Mouse (Mus musculus) layer of hippocampus, adult 9-10 months (tissue): Measurements from ENCODE around the gene Arhgap27.

Experiments used
- DNase-seq: peaks from one replicate; pipeline ENCODE4 v3.0.0; 2022; ENCODE audit warnings: low spot score

Arhgap27 gene

GRCm38 (mm10) chr11:103381505-103381904 lies 18.0 kb upstream of the Arhgap27 start:
- no peak for DNase-seq

GRCm38 (mm10) chr11:103380460-103380859 lies 17.0 kb upstream of the Arhgap27 start:
- no peak for DNase-seq

- DNase-seq = no peak
Observed at GRCm38 (mm10) chr11:103378341-103378740, 14.8 kb upstream of the Arhgap27 start.

- DNase-seq = no peak
Observed at GRCm38 (mm10) chr11:103375772-103376171, 12.3 kb upstream of the Arhgap27 start.

DNA sequence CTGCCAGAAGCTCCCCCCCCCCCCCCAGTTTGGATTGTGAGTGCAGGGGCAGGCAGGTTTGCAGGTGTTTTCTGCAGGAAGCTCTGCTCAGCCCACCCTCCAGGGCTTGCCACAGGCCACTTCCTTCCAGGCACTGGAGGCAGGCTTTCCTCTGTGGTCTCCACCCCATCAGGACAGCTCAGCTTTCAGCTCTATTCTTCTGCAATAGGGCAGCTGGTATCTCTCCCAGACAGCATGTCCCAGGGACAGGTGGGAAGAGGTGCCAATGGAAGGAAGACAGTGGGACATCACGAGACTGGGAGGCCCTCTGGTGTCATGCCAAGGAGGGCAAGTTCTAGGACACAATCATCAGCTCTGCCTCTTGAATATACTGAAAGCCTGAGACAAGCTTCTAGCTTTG lies 11.8 kb upstream of the Arhgap27 start:
- DNase-seq = no peak

DNA sequence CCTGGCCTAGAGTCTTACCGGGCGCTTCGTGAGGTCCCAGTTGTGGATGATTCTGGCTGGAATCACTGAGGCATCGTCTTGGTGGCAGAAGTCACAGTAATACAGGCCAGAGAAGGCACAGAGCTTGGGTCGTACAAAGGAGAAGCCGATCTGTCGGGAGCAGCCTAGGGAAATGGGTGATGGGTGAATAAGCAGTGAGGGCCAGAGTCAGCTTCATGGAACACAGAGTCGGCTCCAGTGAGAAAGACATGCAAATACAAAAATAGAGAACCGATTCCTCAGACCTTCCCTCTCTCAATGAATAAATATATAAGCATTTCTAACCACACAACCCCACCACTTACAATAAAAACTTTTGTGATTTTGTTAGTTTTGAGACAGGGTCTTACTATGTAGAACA lies 10.4 kb upstream of the Arhgap27 start:
- no peak for DNase-seq

DNA sequence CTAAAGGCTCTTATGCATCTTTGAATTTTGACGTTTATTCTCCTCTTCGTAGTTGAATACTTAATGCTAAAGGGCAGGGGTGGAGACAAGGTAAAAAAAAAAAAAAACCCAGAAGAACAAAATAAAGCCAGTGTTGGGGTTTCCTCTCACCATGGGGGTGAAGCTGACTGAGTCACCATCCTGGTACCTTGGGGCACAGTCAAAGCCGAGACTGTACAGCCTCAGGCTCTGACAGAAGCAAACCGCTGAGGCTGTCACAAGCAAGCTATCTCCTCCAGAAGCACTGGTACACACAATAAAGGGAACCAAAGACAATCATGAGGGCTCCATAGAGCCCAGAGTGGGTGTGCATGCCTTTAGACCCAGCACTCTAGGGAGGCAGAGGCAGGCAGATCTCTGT lies 9.1 kb upstream of the Arhgap27 start:
- DNase-seq = no peak

GRCm38 (mm10) chr11:103372068-103372467 lies 8.6 kb upstream of the Arhgap27 start:
- DNase-seq = no peak

GRCm38 (mm10) chr11:103371222-103371539 lies 7.7 kb upstream of the Arhgap27 start:
- no peak for DNase-seq

GRCm38 (mm10) chr11:103370397-103371221 lies 7.1 kb upstream of the Arhgap27 start:
- DNase-seq = no peak

DNA sequence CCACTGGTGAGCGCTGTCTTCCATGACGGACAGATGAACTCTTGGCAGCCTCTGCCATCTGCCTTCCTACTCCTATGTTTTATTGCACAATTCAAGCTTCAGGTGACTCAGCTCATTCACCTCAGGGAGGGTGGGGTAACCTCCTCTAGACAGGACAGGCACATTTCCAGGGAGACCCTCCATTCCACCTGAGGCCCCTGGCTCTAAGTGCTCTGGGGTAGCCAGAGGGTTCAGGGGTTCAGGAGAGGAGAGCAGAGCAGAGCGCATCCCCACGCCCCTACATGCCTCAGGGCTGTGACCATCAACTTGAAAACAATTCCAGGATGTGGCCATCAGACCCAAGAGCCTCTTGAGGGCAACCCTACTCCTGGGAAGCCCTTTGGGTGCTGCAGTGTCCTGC lies 2.0 kb upstream of the Arhgap27 start:
- no peak for DNase-seq

DNA sequence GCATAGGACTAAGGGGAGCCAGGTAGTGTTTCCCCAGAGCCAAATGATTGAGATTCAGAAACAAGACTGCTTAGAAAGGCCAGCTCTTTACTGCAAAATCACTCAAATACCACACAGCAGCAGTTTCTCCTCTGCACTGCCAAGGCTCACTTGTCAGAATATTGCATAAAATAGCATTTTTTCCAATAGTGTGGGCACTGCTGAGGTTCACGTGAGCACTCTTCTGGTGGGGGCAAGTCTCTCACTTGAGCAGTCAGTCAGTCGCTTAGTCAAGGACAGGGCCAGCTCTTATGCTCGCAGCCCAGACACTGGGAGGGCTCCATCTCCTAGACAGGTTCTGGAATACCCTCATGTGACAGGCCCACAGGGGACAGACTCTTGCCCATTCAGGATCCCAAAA lies 1.5 kb upstream of the Arhgap27 start:
- no peak for DNase-seq

- DNase-seq = no peak
Observed at GRCm38 (mm10) chr11:103364335-103364734, 843 bp upstream of the Arhgap27 start.

DNA sequence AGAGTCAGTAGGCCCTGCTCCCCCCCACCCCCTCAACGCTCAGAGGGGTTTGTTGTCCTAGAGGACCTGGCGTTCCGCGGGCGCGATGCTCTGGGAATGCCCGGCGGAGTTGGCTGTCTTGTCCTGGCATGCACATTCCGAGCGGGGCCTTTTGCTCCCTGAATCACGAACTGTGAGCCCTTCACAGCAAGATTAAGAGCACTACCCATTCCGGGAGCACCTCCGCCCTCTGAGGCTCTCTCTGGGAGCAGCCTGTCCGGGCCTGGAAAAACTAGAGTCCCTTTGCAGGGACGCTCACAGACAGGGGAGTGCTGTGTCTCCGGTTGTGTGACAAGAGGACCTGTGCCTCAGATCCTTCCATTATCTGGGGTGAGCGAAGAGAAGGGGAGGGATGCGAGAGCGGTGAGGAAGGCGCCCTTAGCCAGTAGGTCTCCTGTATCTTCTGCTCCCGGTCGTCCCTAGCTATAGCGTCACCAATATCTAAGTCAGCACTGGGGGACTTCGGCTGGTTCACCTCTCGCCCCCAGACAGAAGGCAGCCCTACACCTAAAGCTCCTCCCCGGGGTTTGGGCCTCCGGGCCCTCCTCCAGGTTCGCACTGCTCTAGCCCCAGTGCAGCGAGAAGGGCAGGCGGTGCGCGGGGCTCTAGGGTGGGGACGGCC lies 841 bp downstream of the Arhgap27 start:
- DNase-seq = no peak

DNA sequence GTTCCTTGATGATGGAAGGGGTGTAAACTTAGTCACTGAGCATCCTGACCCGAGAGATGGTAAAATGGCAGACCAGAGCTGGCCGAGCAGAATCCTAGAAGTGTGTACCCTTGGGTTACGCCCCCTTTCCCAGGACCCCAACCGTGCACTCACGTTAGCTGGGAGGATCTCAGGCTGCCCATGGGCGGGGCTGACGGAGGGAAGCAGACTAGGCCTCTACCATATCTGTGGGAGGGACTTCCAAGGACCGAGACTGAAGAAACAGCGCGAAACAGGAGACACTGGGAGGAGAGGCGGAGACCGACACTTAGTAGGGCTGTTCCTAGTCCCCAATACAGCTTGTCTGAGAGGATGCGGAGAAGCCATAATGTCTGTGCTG lies 1.4 kb downstream of the Arhgap27 start:
- no peak for DNase-seq

DNA sequence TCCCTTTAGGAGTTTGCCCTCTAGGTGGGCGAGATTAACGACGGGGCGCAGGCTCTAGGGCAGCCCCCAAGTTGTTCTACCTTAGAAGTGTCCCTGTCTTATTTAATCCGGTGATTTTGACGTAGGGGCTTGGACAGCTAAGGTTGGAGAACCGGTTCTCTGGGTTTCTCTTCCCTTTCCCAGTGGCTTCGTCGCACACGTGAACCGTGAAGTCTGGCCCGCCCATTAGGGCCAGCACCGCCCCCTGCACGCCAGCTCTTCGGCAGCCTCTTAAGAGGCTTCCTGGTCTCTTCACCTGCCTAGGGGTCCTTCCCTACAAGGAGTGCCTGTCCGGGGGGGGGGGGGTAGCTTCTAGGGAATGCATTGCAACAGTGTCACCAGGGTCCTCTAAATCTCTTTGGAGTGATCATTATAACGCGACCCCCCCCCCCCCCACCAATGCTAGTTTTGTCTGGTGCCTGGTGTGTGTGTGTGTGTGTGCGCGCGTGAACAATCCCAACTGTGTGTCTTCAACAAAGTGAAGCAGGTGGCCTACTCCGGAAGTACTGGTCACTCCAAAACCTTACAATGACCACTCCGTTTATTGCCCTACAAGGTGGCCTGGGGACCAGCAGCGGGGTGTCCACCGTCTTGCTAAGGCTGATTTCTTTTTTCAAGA lies 2.0 kb downstream of the Arhgap27 start:
- no peak for DNase-seq

DNA sequence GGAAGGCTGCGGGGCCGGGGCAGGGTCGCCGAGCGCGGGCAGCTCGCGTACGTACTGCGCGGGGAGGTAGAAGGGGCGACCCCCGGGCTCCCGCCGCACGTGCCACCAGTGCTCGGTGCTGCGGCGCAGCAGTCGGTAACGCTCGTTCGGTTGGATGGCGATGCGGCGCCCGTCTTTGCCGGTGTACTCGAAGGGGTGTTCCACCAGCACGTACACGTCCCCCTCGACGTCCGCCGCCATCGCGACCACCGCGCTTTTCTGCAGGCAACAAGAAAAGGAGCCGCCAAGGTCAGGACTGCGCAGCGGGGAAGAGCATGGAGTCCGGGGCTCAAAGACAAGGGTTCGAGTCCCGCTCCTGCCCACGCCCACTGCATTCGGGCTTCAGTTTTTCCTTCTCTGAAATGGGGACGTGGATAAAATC lies 2.8 kb downstream of the Arhgap27 start:
- DNase-seq = no peak

DNA sequence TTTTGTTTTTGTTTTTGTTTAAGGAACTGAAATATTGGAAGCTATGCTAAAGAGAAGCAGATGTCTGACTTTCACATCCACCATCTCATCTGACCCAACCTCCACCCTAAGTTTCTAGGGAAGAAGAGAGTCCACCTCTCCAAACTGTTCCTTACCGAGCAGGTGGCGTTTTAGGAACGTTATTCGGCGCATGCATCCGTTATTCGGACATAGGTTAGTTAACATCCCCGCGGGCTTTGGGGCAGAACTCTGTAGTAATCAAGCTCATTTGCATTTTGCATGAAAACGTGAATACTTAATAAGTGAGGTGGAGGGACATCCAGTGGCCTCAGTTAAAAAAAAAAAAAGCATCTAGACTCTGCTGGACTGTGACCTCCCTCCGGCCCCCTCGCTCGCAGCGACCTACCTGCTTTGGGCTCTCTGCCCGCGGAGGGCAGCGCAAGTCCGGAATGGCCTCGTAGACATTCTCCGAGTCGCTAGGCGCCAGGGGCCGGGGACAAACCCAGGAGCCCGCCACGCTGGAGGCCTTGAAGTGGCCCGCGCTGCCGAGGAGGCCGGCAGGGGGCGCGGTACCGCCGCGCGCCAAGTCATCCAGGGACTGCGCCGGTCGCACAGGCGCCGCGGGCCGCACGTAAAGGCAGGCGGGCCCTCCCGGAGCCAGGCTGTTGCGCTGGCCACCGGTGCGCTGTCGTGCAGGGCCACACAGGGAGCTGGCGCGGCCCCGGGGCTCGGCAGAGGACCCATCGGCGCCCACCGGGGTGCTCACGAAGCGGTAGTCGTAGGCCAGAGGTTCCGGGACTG lies 3.5 kb downstream of the Arhgap27 start:
- DNase-seq = no peak

DNA sequence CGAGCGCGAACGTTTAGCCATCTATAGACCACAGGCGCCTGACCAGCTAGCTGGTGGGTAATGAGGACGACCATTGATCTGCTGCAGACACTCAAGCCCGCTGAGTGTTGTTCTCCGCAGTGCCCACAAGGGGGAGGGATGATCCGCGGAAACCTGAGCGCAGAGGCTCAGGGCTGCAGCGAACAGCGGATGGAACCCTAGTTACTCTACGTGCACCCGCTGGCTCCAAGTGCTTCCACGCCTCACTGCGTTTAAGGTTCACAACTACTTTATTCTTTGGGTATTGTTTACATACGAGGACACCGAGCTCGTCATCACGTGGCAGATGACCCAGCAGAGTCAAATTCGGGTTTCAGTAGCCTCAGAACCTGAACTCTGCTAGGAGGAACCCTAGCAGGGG lies 4.4 kb downstream of the Arhgap27 start:
- peak; percentile 57 for DNase-seq

DNA sequence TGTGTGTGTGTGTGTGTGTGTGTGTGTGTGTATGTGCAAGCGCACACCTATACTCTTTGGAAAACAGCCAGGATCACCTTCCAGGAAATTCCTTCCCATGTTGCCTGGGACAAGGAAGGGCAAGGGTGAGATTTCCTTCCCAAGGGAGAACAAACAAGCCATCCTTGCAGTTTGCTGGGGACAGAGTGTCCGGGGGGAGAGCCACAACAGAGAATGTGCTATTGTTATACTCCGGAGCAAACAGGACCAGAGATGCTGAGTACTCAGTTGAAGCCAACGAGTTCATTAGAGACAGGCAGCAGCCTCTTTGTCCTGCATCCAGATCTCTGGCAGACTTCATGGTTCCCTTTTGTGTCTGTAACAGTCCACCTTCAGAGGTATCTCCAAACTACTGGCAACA lies 5.2 kb downstream of the Arhgap27 start:
- no peak for DNase-seq

DNA sequence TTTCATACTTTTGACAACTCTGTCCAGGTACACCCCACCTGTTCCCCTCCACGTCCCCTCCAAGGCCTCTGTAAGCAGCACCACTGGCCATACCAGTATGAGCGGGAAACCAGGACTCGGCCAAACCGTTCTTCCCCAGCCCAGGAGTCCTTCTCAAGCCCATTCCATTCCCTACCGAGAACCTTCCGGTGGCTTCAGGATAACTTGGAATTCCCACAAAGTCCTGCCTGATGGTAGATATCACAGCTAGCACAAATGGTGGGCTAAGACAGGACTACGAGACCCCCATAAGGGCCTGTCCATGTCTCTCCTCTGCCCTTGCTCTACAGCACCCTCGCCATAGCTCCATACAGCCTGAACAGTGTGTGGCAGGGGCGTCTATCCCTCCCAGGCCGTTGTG lies 5.8 kb downstream of the Arhgap27 start:
- DNase-seq = no peak

GRCm38 (mm10) chr11:103356938-103357670 lies 6.4 kb downstream of the Arhgap27 start:
- DNase-seq = no peak
